ENCODE assay signal across 11 mouse cellular contexts in genomic region chr11:97803847-97804246, GRCm38 (mm10). TPM values are rescaled to one million over a fixed set of nuclear protein-coding genes. Genes with fewer than 3 reads are reported as not detected.
DNase-seq lines count a peak whose midpoint lies in the region; ATAC-seq and TF ChIP-seq lines count a peak whose summit lies in the region.
"Had no signal": no experiment of that assay in that cellular context is flagged by ENCODE, and none has a peak within 500 bp of the region (broad histone marks: within the 10 kb centered on the region; RNA-seq: fewer than 3 reads in every experiment).

No protein-coding gene starts in this region.

- H3K9ac ChIP-seq in forebrain, embryonic 16.5 days (replicated peaks; ENCODE audit: low read depth, low read length), result no peak overlapping the region
- no peak overlapping the region for H3K9ac ChIP-seq in embryonic facial prominence, embryonic 14.5 days (ENCODE audit: low read depth, low read length)
- no peak overlapping the region for H3K9ac ChIP-seq in liver, embryonic 15.5 days
- H3K9ac ChIP-seq: neural tube, embryonic 12.5 days had no signal

- H3K36me3 ChIP-seq in forebrain, embryonic 10.5 days (replicated peaks), result peaks cover 29% of the 10 kb centered on the region
- peaks cover 3% of the 10 kb centered on the region; the same call in 1 of the 2 replicates for H3K36me3 ChIP-seq in forebrain, embryonic 16.5 days (ENCODE audit: control insufficient read depth, insufficient read depth)
- H3K36me3 ChIP-seq in embryonic facial prominence, embryonic 14.5 days (ENCODE audit: control insufficient read depth, insufficient read depth, low read length), result peaks cover 21% of the 10 kb centered on the region
- peaks cover 6% of the 10 kb centered on the region; the same call in 1 of the 2 replicates for H3K36me3 ChIP-seq in liver, embryonic 15.5 days (replicated peaks)

- no peak overlapping the region for H3K4me2 ChIP-seq in forebrain, embryonic 16.5 days (ENCODE audit: low read length)
- no peak overlapping the region for H3K4me2 ChIP-seq in embryonic facial prominence, embryonic 14.5 days (ENCODE audit: low read depth, low read length)
- no peak overlapping the region for H3K4me2 ChIP-seq in liver, embryonic 15.5 days

- H3K9me3 ChIP-seq in forebrain, embryonic 10.5 days, result no peaks in the 10 kb centered on the region
- H3K9me3 ChIP-seq in forebrain, embryonic 16.5 days (ENCODE audit: control insufficient read depth, low read length), result no peaks in the 10 kb centered on the region
- H3K9me3 ChIP-seq in embryonic facial prominence, embryonic 14.5 days (ENCODE audit: control insufficient read depth, low read length), result no peaks in the 10 kb centered on the region
- no peaks in the 10 kb centered on the region for H3K9me3 ChIP-seq in liver, embryonic 15.5 days (replicated peaks)
- H3K9me3 ChIP-seq: neural tube, embryonic 12.5 days had no signal

- no peak overlapping the region for H3K4me3 ChIP-seq in forebrain, embryonic 10.5 days
- no peak overlapping the region for H3K4me3 ChIP-seq in forebrain, embryonic 16.5 days (replicated peaks; ENCODE audit: low read length)
- no peak overlapping the region for H3K4me3 ChIP-seq in left cerebral cortex, adult 2 months
- H3K4me3 ChIP-seq in embryonic facial prominence, embryonic 14.5 days (ENCODE audit: low read depth, low read length), result no peak overlapping the region
- H3K4me3 ChIP-seq in liver, embryonic 15.5 days (replicated peaks), result no peak overlapping the region
- H3K4me3 ChIP-seq: neural tube, embryonic 12.5 days had no signal

- no peak for TF ChIP-seq CTCF in left cerebral cortex, adult 2 months (IDR thresholded peaks at IDR 0.05)

- H3K27ac ChIP-seq in forebrain, embryonic 10.5 days, result 0 out of 2 replicates have a peak overlapping the region, but pooled peaks have one; percentile 79
- no peak overlapping the region for H3K27ac ChIP-seq in forebrain, embryonic 16.5 days (ENCODE audit: low read length)
- peak overlapping the region; percentile 4; the same call in 1 of the 2 replicates for H3K27ac ChIP-seq in left cerebral cortex, adult 2 months
- H3K27ac ChIP-seq in embryonic facial prominence, embryonic 14.5 days (replicated peaks; ENCODE audit: low read depth, low read length), result peak overlapping the region; percentile 83; the same call in 1 of the 2 replicates
- H3K27ac ChIP-seq in liver, embryonic 15.5 days (replicated peaks), result 0 out of 2 replicates have a peak overlapping the region, but pooled peaks have one; percentile 20
- H3K27ac ChIP-seq: neural tube, embryonic 12.5 days had no signal

- H3K27me3 ChIP-seq in forebrain, embryonic 10.5 days (ENCODE audit: poor library complexity, severe bottlenecking), result no peaks in the 10 kb centered on the region
- H3K27me3 ChIP-seq in forebrain, embryonic 16.5 days (replicated peaks; ENCODE audit: control insufficient read depth, insufficient read depth, low read length), result no peaks in the 10 kb centered on the region
- H3K27me3 ChIP-seq in embryonic facial prominence, embryonic 14.5 days (replicated peaks; ENCODE audit: control insufficient read depth, insufficient read depth, low read length), result no peaks in the 10 kb centered on the region
- peaks cover 20% of the 10 kb centered on the region for H3K27me3 ChIP-seq in liver, embryonic 15.5 days
- H3K27me3 ChIP-seq: neural tube, embryonic 12.5 days had no signal

- WGBS in forebrain, embryonic 10.5 days, result 76% methylated on average over 5 of the region's 5 CpGs
- 90% methylated on average over 5 of the region's 5 CpGs for WGBS in forebrain, embryonic 16.5 days
- whole genome bisulfite sequencing in embryonic facial prominence, embryonic 14.5 days, result 59% methylated on average over 5 of the region's 5 CpGs
- WGBS in liver, embryonic 15.5 days (ENCODE audit: insufficient replicate concordance), result 48% methylated on average over 5 of the region's 5 CpGs

- DNase-seq in forebrain, embryonic 10.5 days (ENCODE audit: extremely low spot score, low spot score), result no peak
- no peak for DNase-seq in left cerebral cortex, adult 2 months (ENCODE audit: extremely low spot score in 1 of 2, low spot score in 2 of 2)
- no peak for DNase-seq in left cerebral cortex, postnatal 4 days
- no peak for DNase-seq in embryonic facial prominence, embryonic 14.5 days (ENCODE audit: low spot score)
- DNase-seq in adipocyte (ENCODE audit: low spot score), result no peak
- DNase-seq in spleen, postnatal 10 days (ENCODE audit: low spot score in 2 of 2), result no peak
- DNase-seq: lung, adult 2 months had no signal

- H3K4me1 ChIP-seq in forebrain, embryonic 10.5 days, result peaks cover 81% of the 10 kb centered on the region
- H3K4me1 ChIP-seq in forebrain, embryonic 16.5 days (replicated peaks; ENCODE audit: control insufficient read depth, insufficient read depth, low read length), result peaks cover 69% of the 10 kb centered on the region
- H3K4me1 ChIP-seq in embryonic facial prominence, embryonic 14.5 days (ENCODE audit: control insufficient read depth, insufficient read depth, low read length), result peaks cover 63% of the 10 kb centered on the region
- peaks cover 93% of the 10 kb centered on the region for H3K4me1 ChIP-seq in liver, embryonic 15.5 days (replicated peaks)

- intact Hi-C loops in left cerebral cortex, adult 2 months (cut with DNase I), result no loop called here
- intact Hi-C loops in left cerebral cortex, postnatal 4 days (cut with DNase I), result loop anchor here (5.0 kb wide), 1 partner anchor 78 kb away; the partner anchor contains the start of gene Fbxo47

- no peak for ATAC-seq in forebrain, embryonic 16.5 days
- no peak for ATAC-seq in embryonic facial prominence, embryonic 14.5 days (ENCODE audit: low read depth)
- ATAC-seq in liver, embryonic 15.5 days (ENCODE audit: insufficient read depth), result no peak
- ATAC-seq: inflammation-experienced regulatory T-cells, adult 6 months had no signal

RNA-seq across cellular contexts. Expression of gene Lasp1, which starts 5.0 kb away (rescaled TPM):
- 85.5 and 87.3 TPM in 2 replicates for polyA plus RNA-seq in forebrain, embryonic 10.5 days (2016; fragmentation: Nextera tagmentation; extraction: Ambion mirVana)
- polyA plus RNA-seq in forebrain, embryonic 16.5 days (2015; fragmentation: Nextera tagmentation; extraction: Ambion mirVana), result 140 and 159 TPM in 2 replicates
- 100 to 1,000 TPM; 174 to 191 TPM for total RNA-seq in left cerebral cortex, adult 2 months (2021)
- total RNA-seq in left cerebral cortex, postnatal 4 days (2021), result 100 to 1,000 TPM; 190 to 199 TPM
- polyA plus RNA-seq in embryonic facial prominence, embryonic 14.5 days (2014; fragmentation: Nextera tagmentation; extraction: Ambion mirVana), result 88.6 and 96.3 TPM in 2 replicates
- polyA plus RNA-seq in liver, embryonic 15.5 days (2015; fragmentation: Nextera tagmentation; extraction: Ambion mirVana), result 31.4 and 36.7 TPM in 2 replicates

RNA-seq across cellular contexts. Expression of gene Rpl23, which starts 21.6 kb away (rescaled TPM):
- polyA plus RNA-seq in forebrain, embryonic 10.5 days (2016; fragmentation: Nextera tagmentation; extraction: Ambion mirVana), result 449 and 492 TPM in 2 replicates
- 298 and 306 TPM in 2 replicates for polyA plus RNA-seq in forebrain, embryonic 16.5 days (2015; fragmentation: Nextera tagmentation; extraction: Ambion mirVana)
- total RNA-seq in left cerebral cortex, adult 2 months (2021), result 100 to 1,000 TPM; 326 to 327 TPM
- total RNA-seq in left cerebral cortex, postnatal 4 days (2021), result 100 to 1,000 TPM; 614 to 660 TPM
- polyA plus RNA-seq in embryonic facial prominence, embryonic 14.5 days (2014; fragmentation: Nextera tagmentation; extraction: Ambion mirVana), result 712 and 810 TPM in 2 replicates
- 185 and 242 TPM in 2 replicates for polyA plus RNA-seq in liver, embryonic 15.5 days (2015; fragmentation: Nextera tagmentation; extraction: Ambion mirVana)

RNA-seq across cellular contexts. Expression of gene 1700001P01Rik, which starts 28.1 kb away (rescaled TPM):
- polyA plus RNA-seq in forebrain, embryonic 10.5 days (2016; fragmentation: Nextera tagmentation; extraction: Ambion mirVana), result 0.73 TPM in 1 of 2 replicates, not detected in the other
- 0.57 and 0.85 TPM in 2 replicates for polyA plus RNA-seq in forebrain, embryonic 16.5 days (2015; fragmentation: Nextera tagmentation; extraction: Ambion mirVana)
- 1 to 10 TPM in 1 of 2 experiments, not detected in 1; 1.0 TPM for total RNA-seq in left cerebral cortex, adult 2 months (2021)
- 1 to 10 TPM in 1 of 2 experiments, not detected in 1; 2.0 TPM for total RNA-seq in left cerebral cortex, postnatal 4 days (2021)
- not detected in 2 replicates for polyA plus RNA-seq in embryonic facial prominence, embryonic 14.5 days (2014; fragmentation: Nextera tagmentation; extraction: Ambion mirVana)
- polyA plus RNA-seq in liver, embryonic 15.5 days (2015; fragmentation: Nextera tagmentation; extraction: Ambion mirVana), result not detected in 2 replicates

RNA-seq across cellular contexts. Expression of gene B230217C12Rik, which starts 36.7 kb away (rescaled TPM):
- polyA plus RNA-seq in forebrain, embryonic 10.5 days (2016; fragmentation: Nextera tagmentation; extraction: Ambion mirVana), result 13.3 and 15.9 TPM in 2 replicates
- polyA plus RNA-seq in forebrain, embryonic 16.5 days (2015; fragmentation: Nextera tagmentation; extraction: Ambion mirVana), result 21.1 and 24.1 TPM in 2 replicates
- 10 to 100 TPM; 77.6 to 78.9 TPM for total RNA-seq in left cerebral cortex, adult 2 months (2021)
- 10 to 100 TPM; 27.1 to 29.0 TPM for total RNA-seq in left cerebral cortex, postnatal 4 days (2021)
- 7.0 and 7.5 TPM in 2 replicates for polyA plus RNA-seq in embryonic facial prominence, embryonic 14.5 days (2014; fragmentation: Nextera tagmentation; extraction: Ambion mirVana)
- 0.30 and 0.39 TPM in 2 replicates for polyA plus RNA-seq in liver, embryonic 15.5 days (2015; fragmentation: Nextera tagmentation; extraction: Ambion mirVana)

RNA-seq across cellular contexts. Expression of gene Cwc25, which starts 37.5 kb away (rescaled TPM):
- 20.3 and 22.0 TPM in 2 replicates for polyA plus RNA-seq in forebrain, embryonic 10.5 days (2016; fragmentation: Nextera tagmentation; extraction: Ambion mirVana)
- 17.1 and 19.5 TPM in 2 replicates for polyA plus RNA-seq in forebrain, embryonic 16.5 days (2015; fragmentation: Nextera tagmentation; extraction: Ambion mirVana)
- total RNA-seq in left cerebral cortex, adult 2 months (2021), result 10 to 100 TPM; 19.5 to 21.3 TPM
- total RNA-seq in left cerebral cortex, postnatal 4 days (2021), result 10 to 100 TPM; 17.6 to 20.4 TPM
- 10.3 and 11.8 TPM in 2 replicates for polyA plus RNA-seq in embryonic facial prominence, embryonic 14.5 days (2014; fragmentation: Nextera tagmentation; extraction: Ambion mirVana)
- 5.4 and 5.8 TPM in 2 replicates for polyA plus RNA-seq in liver, embryonic 15.5 days (2015; fragmentation: Nextera tagmentation; extraction: Ambion mirVana)
